Mouse (Mus musculus): Measurements from ENCODE around the gene Caml.
"Not testable (repeated sequence)": the region's sequence is repeated elsewhere in the genome, so short reads cannot be mapped to it uniquely, and the experiment has no call there.

- peak; percentile 71; the same call in 1 of the 2 replicates for TF ChIP-seq CTCF (IDR thresholded peaks at IDR 0.05; ENCODE audit: control insufficient read depth, insufficient read depth, insufficient replicate concordance, low read depth, low read length)
- not testable (repeated sequence) for TF ChIP-seq POLR2A (IDR thresholded peaks at IDR 0.05; ENCODE audit: control insufficient read depth, low read depth, low read length)
Measured at GRCm38 (mm10) chr13:55640480-55640879, 17.7 kb downstream of the Caml start.
